Mouse (Mus musculus) ES-Bruce4 (cell line): ENCODE results near the gene Psmd3. TPM values are rescaled to one million over a fixed set of nuclear protein-coding genes. Genes with fewer than 3 reads are reported as not detected.

ENCODE experiments used
- H3K27ac ChIP-seq: 2 replicates; pipeline ENCODE4 v1.5.1; 2012; ENCODE audit warnings: low read length, inconsistent platforms; ENCODE audit not compliant: insufficient read depth
- H3K27me3 ChIP-seq: 2 replicates; pipeline ENCODE4 v1.6.1; 2012; ENCODE audit warnings: mild to moderate bottlenecking, low read length, inconsistent platforms; ENCODE audit not compliant: control insufficient read depth, poor library complexity, insufficient read depth, severe bottlenecking
- H3K36me3 ChIP-seq: 2 replicates; pipeline ENCODE4 v1.6.1; 2012; ENCODE audit warnings: inconsistent platforms, mild to moderate bottlenecking, low read length, moderate library complexity; ENCODE audit not compliant: control insufficient read depth, poor library complexity, insufficient read depth, severe bottlenecking
- H3K4me1 ChIP-seq: one replicate; pipeline ENCODE4 v1.8.1; 2011; ENCODE audit warnings: low read length; ENCODE audit not compliant: control insufficient read depth, insufficient read depth
- H3K4me3 ChIP-seq: 2 replicates; pipeline ENCODE4 v1.5.1; 2011; ENCODE audit warnings: low read depth, mild to moderate bottlenecking, low read length
- H3K9ac ChIP-seq: 2 replicates; pipeline ENCODE4 v1.6.1; 2012; ENCODE audit warnings: low read depth, mild to moderate bottlenecking, inconsistent platforms; ENCODE audit not compliant: poor library complexity, severe bottlenecking
- H3K9me3 ChIP-seq: replicated peaks from 2 replicates; pipeline ENCODE4 v1.6.1; 2012; ENCODE audit warnings: mild to moderate bottlenecking, low read length, inconsistent platforms; ENCODE audit not compliant: control insufficient read depth, poor library complexity, insufficient read depth, severe bottlenecking
- CTCF ChIP-seq: IDR thresholded peaks from one replicate; pipeline ENCODE4 v1.8.1; 2011; ENCODE audit warnings: low read depth, low read length
- EP300 ChIP-seq: IDR thresholded peaks from 2 replicates; pipeline ENCODE4 v1.6.1; 2011; ENCODE audit warnings: low read depth, low read length; ENCODE audit not compliant: insufficient read depth
- POLR2A ChIP-seq: IDR thresholded peaks from one replicate; pipeline ENCODE4 v1.8.1; 2011; ENCODE audit warnings: low read length; ENCODE audit not compliant: insufficient read depth
- polyA plus RNA-seq: library from polyadenylated mRNA; stranded (reverse); fragments of >200 nt; gene quantifications from 2 replicates; pipeline ENCODE4 v1.2.4, GENCODE M21; 2011; ENCODE audit warnings: low read depth; ENCODE audit not compliant: missing spikeins, insufficient read depth, insufficient read length

Gene Psmd3
- polyA plus RNA-seq, 1 experiment = 129 TPM

- peaks cover 2% of the 10 kb centered on the region for H3K4me1 ChIP-seq
- H3K27ac ChIP-seq = no peak overlapping the region
- no peaks in the 10 kb centered on the region; the same call in 1 of the 2 replicates for H3K36me3 ChIP-seq
- no peak overlapping the region for H3K9ac ChIP-seq
- H3K9me3 ChIP-seq = no peaks in the 10 kb centered on the region
- H3K4me3 ChIP-seq = no peak overlapping the region
- TF ChIP-seq CTCF (peak; percentile 91), EP300 (no peak)
- no peaks in the 10 kb centered on the region for H3K27me3 ChIP-seq
These were observed 35.5 kb downstream of the Psmd3 start for GRCm38 (mm10) chr11:98717904-98718303.

- Histone ChIP-seq H3K27me3 (no peaks in the 10 kb centered on the region), H3K36me3 (0 out of 2 replicates have a peak, but pooled peaks cover 2% of the 10 kb centered on the region), H3K4me1 (peaks cover 2% of the 10 kb centered on the region), H3K9ac (no peak overlapping the region), H3K4me3 (no peak overlapping the region), H3K27ac (no peak overlapping the region), H3K9me3 (no peaks in the 10 kb centered on the region)
- TF ChIP-seq POLR2A (no peak), CTCF (no peak), EP300 (no peak)
These were observed 38.4 kb downstream of the Psmd3 start for GRCm38 (mm10) chr11:98720756-98721155.

GRCm38 (mm10) chr11:98721458-98722226 is 39.3 kb downstream of the Psmd3 start:
- H3K27me3 ChIP-seq = no peaks in the 10 kb centered on the region
- H3K36me3 ChIP-seq = 0 out of 2 replicates have a peak, but pooled peaks cover 2% of the 10 kb centered on the region
- no peak overlapping the region for H3K9ac ChIP-seq
- H3K27ac ChIP-seq = no peak overlapping the region
- H3K4me1 ChIP-seq = peaks cover 2% of the 10 kb centered on the region
- TF ChIP-seq CTCF = no peak
- no peak for TF ChIP-seq EP300
- TF ChIP-seq POLR2A = no peak
- H3K9me3 ChIP-seq = no peaks in the 10 kb centered on the region
- no peak overlapping the region for H3K4me3 ChIP-seq

- H3K4me3 ChIP-seq = no peak overlapping the region
- H3K36me3 ChIP-seq = peaks cover 9% of the 10 kb centered on the region
- H3K9me3 ChIP-seq = no peaks in the 10 kb centered on the region
- H3K9ac ChIP-seq = no peak overlapping the region
- no peak overlapping the region for H3K27ac ChIP-seq
- TF ChIP-seq POLR2A = no peak
- TF ChIP-seq EP300 = no peak
- TF ChIP-seq CTCF = no peak
- H3K4me1 ChIP-seq = peaks cover 2% of the 10 kb centered on the region
- no peaks in the 10 kb centered on the region for H3K27me3 ChIP-seq
These were observed 40.7 kb downstream of the Psmd3 start for GRCm38 (mm10) chr11:98723098-98723497.

GRCm38 (mm10) chr11:98725926-98726506 is 43.7 kb downstream of the Psmd3 start:
- no peaks in the 10 kb centered on the region for H3K4me1 ChIP-seq
- no peaks in the 10 kb centered on the region for H3K9me3 ChIP-seq
- TF ChIP-seq CTCF (no peak), EP300 (no peak), POLR2A (no peak)
- no peak overlapping the region for H3K4me3 ChIP-seq
- no peak overlapping the region for H3K9ac ChIP-seq
- peaks cover 9% of the 10 kb centered on the region for H3K36me3 ChIP-seq
- H3K27ac ChIP-seq = no peak overlapping the region
- H3K27me3 ChIP-seq = no peaks in the 10 kb centered on the region

GRCm38 (mm10) chr11:98729119-98729588 is 46.8 kb downstream of the Psmd3 start, which contains the start of gene Med24:
Gene Med24 (minus strand): TSS chr11:98729435.
- Histone ChIP-seq H3K27ac (no peak within 1 kb of the TSS), H3K9me3 (0 out of 2 replicates have a peak, but pooled peaks cover 2% of the 10 kb centered on the region), H3K4me1 (no peaks in the 10 kb centered on the region), H3K9ac (peak within 1 kb of the TSS; percentile 71), H3K27me3 (no peaks in the 10 kb centered on the region), H3K4me3 (peak within 1 kb of the TSS; percentile 97), H3K36me3 (peaks cover 9% of the 10 kb centered on the region)
- TF ChIP-seq EP300 (no peak), POLR2A (no peak), CTCF (no peak)
